In genomic region chr3:117319671-117320070, GRCm38 (mm10) we compare ENCODE assay signal across 19 mouse cellular contexts. TPM values are rescaled to one million over a fixed set of nuclear protein-coding genes. Genes with fewer than 3 reads are reported as not detected.
DNase-seq lines count a peak whose midpoint lies in the region; ATAC-seq and TF ChIP-seq lines count a peak whose summit lies in the region.
"Had no signal": no experiment of that assay in that cellular context is flagged by ENCODE, and none has a peak within 500 bp of the region (broad histone marks: within the 10 kb centered on the region; RNA-seq: fewer than 3 reads in every experiment).

No protein-coding gene starts in this region.

- H3K9me3 ChIP-seq in heart, embryonic 10.5 days: no peaks in the 10 kb centered on the region
- no peaks in the 10 kb centered on the region for H3K9me3 ChIP-seq in lung, postnatal 0 days (ENCODE audit: low read length)
- no peaks in the 10 kb centered on the region for H3K9me3 ChIP-seq in forebrain, embryonic 14.5 days (replicated peaks; ENCODE audit: control insufficient read depth, low read length)
- H3K9me3 ChIP-seq: embryonic facial prominence, embryonic 12.5 days; forebrain, embryonic 13.5 days; limb, embryonic 13.5 days; neural tube, embryonic 12.5 days had no signal

- no peak overlapping the region for H3K4me2 ChIP-seq in lung, postnatal 0 days (replicated peaks; ENCODE audit: low read depth, low read length)
- no peak overlapping the region for H3K4me2 ChIP-seq in forebrain, embryonic 14.5 days (ENCODE audit: low read length)
- H3K4me2 ChIP-seq: embryonic facial prominence, embryonic 12.5 days; forebrain, embryonic 13.5 days; limb, embryonic 13.5 days; lung, embryonic 14.5 days; midbrain, embryonic 11.5 days; neural tube, embryonic 12.5 days had no signal

- no peak for ATAC-seq in lung, postnatal 0 days
- ATAC-seq in common myeloid progenitor, adult 5-6 weeks (replicated peaks; ENCODE audit: low read depth, poor library complexity, severe bottlenecking): peak; percentile 92
- ATAC-seq in monocyte, adult 5-6 weeks (replicated peaks; ENCODE audit: insufficient number of reproducible peaks, low FRiP score, low TSS enrichment, poor library complexity, severe bottlenecking): peak; percentile 91
- no peak for ATAC-seq in forebrain, embryonic 14.5 days
- ATAC-seq: forebrain, embryonic 13.5 days had no signal

- no peaks in the 10 kb centered on the region for H3K36me3 ChIP-seq in heart, embryonic 10.5 days
- no peaks in the 10 kb centered on the region for H3K36me3 ChIP-seq in lung, postnatal 0 days (ENCODE audit: insufficient read depth, low read length)
- H3K36me3 ChIP-seq in forebrain, embryonic 14.5 days (ENCODE audit: control insufficient read depth, insufficient read depth, low read length): no peaks in the 10 kb centered on the region
- H3K36me3 ChIP-seq: embryonic facial prominence, embryonic 12.5 days; limb, embryonic 13.5 days; neural tube, embryonic 12.5 days had no signal

- H3K4me3 ChIP-seq in heart, embryonic 10.5 days: no peak overlapping the region
- H3K4me3 ChIP-seq in lung, postnatal 0 days (ENCODE audit: low read depth, low read length): no peak overlapping the region
- no peak overlapping the region for H3K4me3 ChIP-seq in forebrain, embryonic 14.5 days (ENCODE audit: low read depth, low read length)
- H3K4me3 ChIP-seq: embryonic facial prominence, embryonic 12.5 days; erythroblast, embryonic 14.5 days; forebrain, embryonic 13.5 days; limb, embryonic 13.5 days; neural tube, embryonic 12.5 days had no signal

- no peak overlapping the region for H3K27ac ChIP-seq in heart, embryonic 10.5 days
- H3K27ac ChIP-seq in lung, postnatal 0 days (ENCODE audit: low read length): no peak overlapping the region
- no peak overlapping the region for H3K27ac ChIP-seq in forebrain, embryonic 14.5 days (ENCODE audit: low read depth, low read length)
- H3K27ac ChIP-seq: embryonic facial prominence, embryonic 12.5 days; forebrain, embryonic 13.5 days; limb, embryonic 13.5 days; neural tube, embryonic 12.5 days had no signal

- H3K27me3 ChIP-seq in heart, embryonic 10.5 days (ENCODE audit: insufficient read depth, poor library complexity, severe bottlenecking): no peaks in the 10 kb centered on the region
- H3K27me3 ChIP-seq in lung, postnatal 0 days (replicated peaks; ENCODE audit: insufficient read depth, low read length): no peaks in the 10 kb centered on the region
- H3K27me3 ChIP-seq in forebrain, embryonic 14.5 days (replicated peaks; ENCODE audit: control insufficient read depth, insufficient read depth, low read length): no peaks in the 10 kb centered on the region
- H3K27me3 ChIP-seq: embryonic facial prominence, embryonic 12.5 days; forebrain, embryonic 13.5 days; limb, embryonic 13.5 days; neural tube, embryonic 12.5 days had no signal

- no peak for TF ChIP-seq EP300 in lung, postnatal 0 days (IDR thresholded peaks at IDR 0.05)

- no peaks in the 10 kb centered on the region for H3K4me1 ChIP-seq in heart, embryonic 10.5 days
- H3K4me1 ChIP-seq in lung, postnatal 0 days (ENCODE audit: insufficient read depth, low read depth, low read length): no peaks in the 10 kb centered on the region
- H3K4me1 ChIP-seq in forebrain, embryonic 14.5 days (ENCODE audit: control insufficient read depth, insufficient read depth, low read length): no peaks in the 10 kb centered on the region
- H3K4me1 ChIP-seq: embryonic facial prominence, embryonic 12.5 days; forebrain, embryonic 13.5 days; limb, embryonic 13.5 days; neural tube, embryonic 12.5 days had no signal

- DNase-seq in heart, adult 11 months: peak; percentile 94
- no peak for DNase-seq in heart, embryonic 10.5 days (ENCODE audit: low spot score)
- peak; percentile 23 for DNase-seq in lung, postnatal 0 days (ENCODE audit: low spot score)
- no peak for DNase-seq in lung, postnatal 14 days
- DNase-seq in forebrain, embryonic 14.5 days (ENCODE audit: low spot score): no peak
- DNase-seq in cerebellum, postnatal 4 days (ENCODE audit: low spot score in 2 of 2): no peak
- DNase-seq: cerebellum, adult 2 months; kidney, adult 11 months; lung, embryonic 14.5 days; right cerebral cortex, adult 18-20 months had no signal

- TF ChIP-seq CTCF in lung, postnatal 0 days (IDR thresholded peaks at IDR 0.05): no peak

- no peak overlapping the region for H3K9ac ChIP-seq in lung, postnatal 0 days (replicated peaks; ENCODE audit: low read depth)
- H3K9ac ChIP-seq in forebrain, embryonic 14.5 days (ENCODE audit: low read length): no peak overlapping the region
- H3K9ac ChIP-seq: embryonic facial prominence, embryonic 12.5 days; forebrain, embryonic 13.5 days; limb, embryonic 13.5 days; lung, embryonic 14.5 days; neural tube, embryonic 12.5 days had no signal

- WGBS in heart, embryonic 10.5 days: 83% methylated on average over 3 of the region's 3 CpGs
- WGBS in lung, postnatal 0 days: 70% methylated on average over 3 of the region's 3 CpGs
- WGBS in forebrain, embryonic 14.5 days: 89% methylated on average over 3 of the region's 3 CpGs

RNA-seq across cellular contexts. Expression of gene Plppr4, which starts 41.0 kb away (rescaled TPM):
- 0.58 and 0.67 TPM in 2 replicates for polyA plus RNA-seq in heart, embryonic 10.5 days (2016; fragmentation: Nextera tagmentation; extraction: Ambion mirVana)
- 0.16 and 0.20 TPM in 2 replicates for polyA plus RNA-seq in lung, postnatal 0 days (2015; fragmentation: Nextera tagmentation; extraction: Ambion mirVana)
- total RNA-seq in common myeloid progenitor, adult 5-6 weeks (2017): not detected in 2 replicates
- total RNA-seq in monocyte, adult 5-6 weeks (2017): not detected in 3 replicates
- 5.9 and 11.7 TPM in 2 replicates for polyA plus RNA-seq in forebrain, embryonic 14.5 days (2014; fragmentation: Nextera tagmentation; extraction: Ambion mirVana)
- polyA plus RNA-seq: small intestine, adult 2 months had no signal

Comparison
In these comparisons a context has a peak if more than half of its experiments do, and no peak if none do; other contexts are left out.
1. DNase-seq: peak in heart, adult 11 months (single experiment) and lung, postnatal 0 days (single experiment); none in heart, embryonic 10.5 days (single experiment), lung, postnatal 14 days (single experiment), forebrain, embryonic 14.5 days (single experiment) and cerebellum, postnatal 4 days (0 of 2).
2. ATAC-seq: peak in common myeloid progenitor, adult 5-6 weeks (single experiment) and monocyte, adult 5-6 weeks (single experiment); none in lung, postnatal 0 days (single experiment) and forebrain, embryonic 14.5 days (single experiment).